Mouse (Mus musculus) common myeloid progenitor, adult 5-6 weeks (primary cell): ENCODE measurements at regions not wholly inside any gene's neighbourhood (a gene's known extent, or its start where the extent isn't known, plus 50 kb on each side); places are given as distances from the start of the nearest gene placed in this dataset.
"Not testable (repeated sequence)": the region's sequence is repeated elsewhere in the genome, so short reads cannot be mapped to it uniquely, and the experiment has no call there.

Experiments used
- ATAC-seq: replicated peaks from 2 replicates; pipeline ENCODE4 v1.8.0; 2016; ENCODE audit warnings: low read depth, mild to moderate bottlenecking, moderate TSS enrichment, inconsistent platforms; ENCODE audit not compliant: poor library complexity, severe bottlenecking

DNA sequence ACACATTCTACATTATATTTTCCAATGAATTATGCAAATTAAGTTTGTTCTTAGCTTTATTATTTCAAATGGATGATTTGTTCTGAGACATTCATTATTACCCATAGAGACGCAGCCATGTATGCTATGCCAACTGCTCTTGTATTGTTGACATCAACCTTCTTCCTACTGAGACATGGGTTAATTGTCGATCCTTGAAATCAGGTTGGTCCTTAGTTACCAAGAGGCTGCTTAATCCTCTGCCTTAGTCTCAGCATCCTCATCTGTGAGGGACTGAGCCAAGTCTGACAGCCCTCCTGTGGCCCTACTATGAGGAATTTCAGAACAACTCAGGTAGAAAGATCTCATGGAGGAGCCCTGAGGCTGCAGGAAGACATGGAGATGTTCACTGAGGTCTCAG lies 345.2 kb upstream of the Klf6 start:
- no peak for ATAC-seq

DNA sequence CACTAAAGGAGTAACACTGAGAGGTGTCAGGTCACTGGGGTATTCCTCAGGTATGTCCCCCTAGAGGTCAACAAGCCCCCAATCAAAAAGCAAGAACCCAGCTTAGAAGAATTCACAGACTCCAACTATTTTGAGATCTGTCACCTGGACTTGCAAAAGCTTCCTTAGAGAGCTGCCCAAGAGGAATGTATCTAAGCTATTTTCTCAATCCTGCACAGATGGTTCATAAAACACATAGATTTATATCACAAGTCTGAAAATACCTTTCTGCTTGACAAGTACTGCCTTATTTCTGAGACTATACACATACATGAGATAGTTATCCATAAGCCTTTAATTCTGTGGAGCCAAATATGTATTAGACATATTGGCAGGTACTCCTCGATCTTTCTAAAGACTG lies 342.1 kb upstream of the Klf6 start:
- no peak for ATAC-seq

DNA sequence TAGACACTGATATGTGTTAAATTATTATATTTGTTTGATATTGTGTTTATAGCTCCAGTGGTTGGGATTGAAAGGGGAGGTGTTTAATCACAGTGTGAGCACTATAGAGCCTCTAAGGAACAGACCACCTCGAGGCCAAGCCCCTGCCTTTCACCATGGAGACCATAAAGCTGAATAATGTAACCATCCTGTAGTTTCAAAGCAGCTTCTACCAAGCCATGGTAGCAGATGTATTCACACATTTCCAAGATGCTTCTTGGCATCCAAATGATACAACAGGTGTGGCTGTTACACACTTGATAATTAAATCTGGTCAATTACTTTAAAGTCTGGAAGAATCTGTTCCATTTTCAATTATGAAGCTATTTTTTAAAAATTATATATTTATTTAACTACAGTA lies 341.7 kb upstream of the Klf6 start:
- ATAC-seq: no peak

DNA sequence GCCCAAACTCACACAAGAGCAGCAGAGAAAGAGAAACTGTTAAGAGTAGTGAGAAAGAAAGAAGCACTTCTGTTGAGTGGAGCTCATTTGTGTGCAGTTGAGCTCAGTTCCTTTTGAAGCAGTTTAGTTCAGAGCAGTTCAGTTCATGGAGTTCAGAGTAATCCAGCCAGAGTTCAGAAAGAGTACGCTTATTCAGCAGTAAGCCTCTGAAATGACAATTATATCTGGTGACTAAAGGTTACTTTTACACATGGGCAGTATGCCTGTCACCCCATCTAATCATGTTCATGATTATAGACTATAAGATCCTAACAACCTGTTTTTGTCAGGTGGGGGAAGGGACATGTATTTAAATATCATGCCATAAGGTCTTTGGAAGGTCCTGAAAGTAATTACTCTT lies 333.9 kb upstream of the Klf6 start:
- ATAC-seq: no peak

DNA sequence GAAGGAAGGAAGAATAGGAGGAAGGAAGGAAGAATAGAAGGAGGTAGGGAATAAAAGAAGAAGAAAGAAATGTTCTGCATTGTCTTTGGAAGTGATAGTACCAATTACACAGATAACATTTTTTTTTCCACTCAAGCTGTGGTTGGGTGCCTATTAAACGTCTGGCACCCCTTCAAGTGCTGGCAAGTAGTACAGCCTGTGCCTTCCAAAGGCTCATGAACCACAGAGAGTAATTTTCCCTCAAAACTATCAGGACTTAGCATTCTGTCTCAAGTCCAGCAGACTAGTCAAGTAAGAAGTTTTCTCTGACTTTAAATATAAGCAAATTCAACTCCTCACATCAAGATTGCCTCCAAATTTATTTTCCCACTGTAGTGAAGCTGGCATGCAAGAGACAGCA lies 321.0 kb upstream of the Klf6 start:
- no peak for ATAC-seq

DNA sequence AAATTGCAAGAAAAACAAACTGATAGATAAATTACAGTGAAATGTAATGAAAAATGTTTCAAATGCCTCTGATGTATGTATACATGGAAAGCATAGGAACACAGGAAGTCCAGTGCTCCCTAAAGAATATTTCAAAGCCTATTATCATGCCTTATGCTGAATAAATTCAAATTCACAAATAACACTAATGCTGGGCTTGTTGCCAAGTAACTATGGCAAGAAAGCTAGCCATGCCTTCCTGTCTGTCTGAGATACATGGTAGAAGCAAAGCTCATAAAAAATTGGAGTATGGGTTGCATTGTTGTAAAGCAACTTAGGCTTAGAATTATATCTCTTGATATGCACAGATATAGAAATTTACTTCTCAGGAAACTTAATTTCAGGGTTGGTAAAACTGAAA lies 315.8 kb upstream of the Klf6 start:
- ATAC-seq: no peak

DNA sequence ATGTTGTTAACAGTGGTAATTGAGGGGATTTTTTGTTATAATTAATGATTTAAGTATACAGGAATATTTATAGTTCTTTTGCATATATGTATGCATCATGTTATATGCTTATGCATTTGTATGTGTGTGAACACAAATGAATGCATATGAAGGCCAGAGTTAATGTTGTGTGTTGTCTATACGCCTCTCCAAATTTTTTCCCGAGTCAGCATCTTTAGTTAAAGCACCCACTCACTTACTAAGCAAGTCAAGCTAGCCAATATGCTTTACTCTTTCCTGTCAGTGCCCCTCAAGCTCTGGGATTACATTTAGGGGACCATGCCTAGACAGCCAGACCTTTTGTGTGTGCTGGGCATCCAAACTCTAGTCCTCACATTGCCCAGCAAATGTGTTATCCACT lies 315.3 kb upstream of the Klf6 start:
- ATAC-seq: no peak

DNA sequence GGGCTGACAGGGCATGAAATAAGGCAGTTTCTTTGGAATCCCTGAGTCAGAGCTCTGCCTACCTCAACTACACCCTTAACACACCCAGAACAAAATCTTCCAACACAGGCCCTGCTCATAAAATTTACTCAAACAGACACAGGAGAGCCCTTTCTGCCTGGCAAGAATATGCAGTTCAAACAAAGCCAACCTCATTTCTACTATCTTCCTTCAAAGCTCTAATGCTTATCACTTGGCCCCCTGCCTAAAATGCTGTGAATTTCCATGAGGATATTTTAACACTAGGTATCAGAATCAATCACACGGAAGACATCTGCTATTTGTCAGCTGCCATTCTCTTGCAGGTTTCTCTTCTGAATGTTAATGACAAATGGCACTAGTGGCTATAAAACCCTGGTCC lies 314.3 kb upstream of the Klf6 start:
- ATAC-seq: no peak

DNA sequence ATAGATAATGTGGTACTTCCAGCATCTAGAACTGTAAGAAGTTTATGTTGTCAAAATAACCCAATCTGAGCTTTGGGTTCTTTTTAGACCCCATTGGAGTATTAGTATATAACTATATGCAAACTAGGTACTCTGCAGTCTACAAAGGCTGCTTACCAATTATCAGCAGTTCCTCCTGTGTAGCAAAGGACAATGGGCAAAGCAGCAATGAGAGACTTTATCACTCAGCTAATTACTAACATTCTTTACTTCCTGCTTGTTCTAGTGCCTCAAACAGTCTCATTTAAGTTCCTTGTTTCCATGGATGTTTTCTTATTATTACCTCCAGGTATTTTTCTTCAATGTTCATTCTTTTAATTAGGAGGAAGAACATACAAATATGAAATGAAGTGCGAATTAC lies 312.5 kb upstream of the Klf6 start:
- no peak for ATAC-seq

DNA sequence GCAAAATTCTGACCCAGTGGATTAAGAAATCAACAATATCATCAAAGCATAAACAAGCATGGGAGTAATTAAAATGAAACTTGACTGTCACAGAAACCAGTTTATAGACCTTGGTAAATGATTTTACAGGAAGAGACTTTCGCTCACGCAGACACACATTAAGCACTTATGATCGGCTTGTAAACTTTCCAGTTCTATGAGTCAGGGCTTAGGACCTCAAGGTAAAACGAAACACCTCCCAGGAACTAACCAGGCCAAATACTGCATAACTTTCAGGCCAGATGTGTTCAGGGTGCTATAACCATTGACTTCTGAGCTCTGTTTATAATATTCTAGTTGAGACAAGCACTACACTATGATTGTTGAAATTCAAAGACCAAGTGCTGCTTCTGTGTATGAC lies 312.1 kb upstream of the Klf6 start:
- ATAC-seq: no peak

DNA sequence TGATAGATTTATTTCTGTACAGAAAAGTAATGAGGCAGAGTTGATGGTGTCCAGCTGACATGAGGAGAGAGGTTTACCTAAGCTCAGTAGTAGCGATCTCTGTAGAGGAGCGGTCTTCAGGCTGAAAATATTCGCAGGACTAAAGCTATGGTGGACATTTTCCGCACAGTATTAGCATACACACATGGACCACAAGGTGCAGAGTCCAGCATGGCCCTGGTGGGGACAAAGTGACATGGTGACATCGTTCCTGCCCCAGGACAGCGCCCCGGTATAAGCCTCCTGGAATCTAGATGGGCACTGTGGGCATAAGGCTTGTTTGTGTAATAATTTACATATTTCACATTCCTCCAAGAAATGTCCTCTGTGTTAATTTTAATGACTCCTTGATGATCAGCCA lies 311.5 kb upstream of the Klf6 start:
- ATAC-seq: no peak

DNA sequence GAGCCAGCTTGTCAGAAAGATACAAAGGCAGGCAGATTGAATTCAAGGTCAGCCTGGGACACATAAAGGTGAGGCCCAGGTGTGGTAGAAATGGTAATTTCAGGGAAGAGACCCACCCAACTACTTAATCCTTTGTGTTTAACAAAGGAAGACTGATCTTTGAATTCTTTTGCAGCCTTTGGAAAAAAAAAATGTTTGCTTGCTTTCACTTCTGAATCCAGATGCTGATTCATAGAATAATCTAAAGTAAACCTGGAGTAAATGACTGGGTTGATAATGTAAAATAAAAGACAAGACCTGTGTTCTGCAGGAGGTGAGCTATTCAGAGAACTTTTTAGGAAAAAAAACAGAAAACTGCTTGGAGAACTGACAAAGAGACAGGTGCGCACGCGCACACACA lies 310.9 kb upstream of the Klf6 start:
- ATAC-seq: no peak

DNA sequence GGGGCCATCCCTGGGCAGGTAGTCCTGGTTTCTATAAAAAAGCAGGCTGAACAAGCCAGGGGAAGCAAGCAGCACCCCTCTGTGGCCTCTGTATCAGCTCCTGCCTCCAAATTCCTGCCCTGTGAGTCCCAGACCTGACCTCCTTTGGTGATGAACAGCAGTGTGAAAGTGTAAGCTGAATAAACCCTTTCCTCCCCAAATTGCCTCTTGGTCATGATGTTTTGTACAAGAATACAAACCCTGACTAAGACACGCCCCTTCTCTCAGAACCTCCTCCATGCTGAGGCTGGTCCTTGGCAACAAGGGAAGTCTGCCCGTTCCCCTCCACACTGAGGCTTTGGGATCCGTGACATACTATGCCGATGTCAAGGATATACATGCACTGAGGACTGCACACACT lies 310.2 kb upstream of the Klf6 start:
- no peak for ATAC-seq

DNA sequence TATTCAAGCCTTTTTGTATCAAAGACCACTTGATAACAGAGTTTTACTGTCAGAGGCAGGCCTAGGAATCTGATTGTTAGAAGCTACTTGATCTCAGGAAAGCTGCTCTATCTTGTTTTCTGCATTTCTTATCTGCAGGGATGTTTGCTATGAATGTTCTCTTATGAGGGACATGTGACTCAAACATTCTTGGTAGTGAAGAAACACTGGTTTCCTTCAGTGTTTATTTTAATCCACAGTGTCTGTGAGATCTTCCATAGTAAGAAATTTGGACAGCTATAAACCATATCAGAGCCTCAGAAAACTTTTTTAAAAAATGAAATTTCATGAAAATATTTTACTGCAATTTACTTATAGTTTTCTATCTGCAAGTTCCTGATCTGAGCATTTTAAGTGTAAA lies 307.8 kb upstream of the Klf6 start:
- no peak for ATAC-seq

DNA sequence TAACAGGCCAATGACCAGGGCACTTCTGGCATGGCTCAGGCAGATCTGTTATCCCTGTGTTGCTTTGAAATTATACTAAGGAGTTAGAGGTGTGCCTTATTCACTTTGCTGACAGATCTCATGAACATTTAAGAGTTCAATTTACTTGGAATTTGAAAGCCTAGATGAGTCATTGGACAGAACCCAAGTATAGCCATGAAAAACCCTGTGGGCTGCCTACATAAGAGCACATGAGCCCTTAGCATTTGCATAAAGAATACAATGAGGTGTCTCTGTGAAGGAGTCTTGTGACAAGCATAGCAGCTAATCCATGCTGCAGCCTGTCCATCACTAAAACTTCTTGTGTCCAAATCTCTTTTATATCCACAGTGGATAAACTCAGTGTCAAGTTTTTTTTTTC lies 303.2 kb upstream of the Klf6 start:
- no peak for ATAC-seq

DNA sequence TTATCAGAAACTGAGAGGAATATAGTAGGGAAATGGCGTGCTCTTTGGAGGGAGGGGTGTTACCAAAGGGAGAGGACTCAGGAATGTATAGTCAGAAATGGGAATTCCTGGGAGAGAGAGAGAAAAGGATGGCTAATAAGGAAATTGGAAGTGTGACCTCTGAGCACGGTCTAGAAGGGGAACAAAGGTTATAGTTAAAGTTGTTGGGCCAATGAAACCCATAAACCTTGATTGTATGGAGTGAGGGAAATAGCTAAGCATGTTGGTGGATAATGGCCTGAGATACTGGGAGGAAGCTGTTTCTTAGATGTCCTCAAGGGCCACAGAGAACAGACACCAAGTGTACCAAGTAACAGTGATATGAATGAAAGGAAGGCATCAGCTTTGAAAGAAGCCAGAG lies 294.8 kb upstream of the Klf6 start:
- ATAC-seq: no peak

DNA sequence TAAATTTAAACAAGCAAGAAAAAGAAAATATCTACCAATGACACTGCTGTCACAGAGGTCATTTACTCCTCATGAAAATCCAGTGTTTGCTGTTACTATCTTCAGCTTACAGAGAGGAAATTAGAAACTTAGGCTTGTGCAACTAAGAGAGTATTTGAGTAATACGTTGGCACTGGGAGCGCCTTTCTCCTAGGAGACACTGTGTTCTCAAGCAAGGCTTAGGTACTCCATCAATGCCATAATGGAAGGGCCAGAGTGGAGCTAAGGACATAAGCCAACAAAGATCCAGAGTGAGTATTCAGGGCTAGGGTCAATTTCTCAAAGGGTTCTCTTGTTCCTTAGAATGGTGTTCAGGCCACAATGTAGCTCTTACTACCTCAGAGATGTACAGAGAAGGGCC lies 294.4 kb upstream of the Klf6 start:
- ATAC-seq: no peak

DNA sequence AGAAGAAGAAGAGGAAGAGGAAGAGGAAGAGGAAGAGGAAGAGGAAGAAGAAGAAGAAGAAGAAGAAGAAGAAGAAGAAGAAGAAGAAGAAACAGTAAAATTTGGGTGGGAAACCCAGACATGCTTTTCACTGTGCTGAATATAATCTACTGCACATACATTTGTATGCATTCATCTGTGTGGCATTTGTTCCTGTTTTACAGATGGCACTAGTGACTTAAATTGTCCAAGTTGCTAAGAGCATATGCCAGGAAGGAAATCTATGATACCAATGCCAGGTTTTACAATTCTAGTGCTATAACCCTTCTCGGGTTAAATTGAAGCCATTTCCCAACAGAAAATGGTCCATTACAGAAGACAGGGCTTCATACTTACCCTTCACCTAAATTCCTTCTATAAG lies 291.7 kb upstream of the Klf6 start:
- no peak for ATAC-seq

DNA sequence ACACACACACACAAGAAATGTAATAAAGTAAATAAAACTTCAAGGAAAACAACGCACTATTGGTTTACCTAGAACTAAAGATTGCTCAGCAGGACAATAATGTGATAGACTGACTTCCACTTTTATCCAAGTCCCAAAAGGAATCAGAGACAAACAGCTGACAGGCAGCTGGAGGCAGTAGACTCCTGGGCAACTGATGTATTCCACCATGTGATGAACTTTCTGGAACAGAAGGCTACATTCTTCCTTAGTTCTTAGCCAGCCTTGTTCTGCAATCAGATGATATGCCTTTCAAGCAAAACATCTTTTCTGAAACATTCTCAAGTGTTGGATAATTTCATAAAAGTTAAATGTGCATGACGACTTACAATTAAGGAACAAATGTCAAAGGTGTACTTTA lies 290.9 kb upstream of the Klf6 start:
- no peak for ATAC-seq

DNA sequence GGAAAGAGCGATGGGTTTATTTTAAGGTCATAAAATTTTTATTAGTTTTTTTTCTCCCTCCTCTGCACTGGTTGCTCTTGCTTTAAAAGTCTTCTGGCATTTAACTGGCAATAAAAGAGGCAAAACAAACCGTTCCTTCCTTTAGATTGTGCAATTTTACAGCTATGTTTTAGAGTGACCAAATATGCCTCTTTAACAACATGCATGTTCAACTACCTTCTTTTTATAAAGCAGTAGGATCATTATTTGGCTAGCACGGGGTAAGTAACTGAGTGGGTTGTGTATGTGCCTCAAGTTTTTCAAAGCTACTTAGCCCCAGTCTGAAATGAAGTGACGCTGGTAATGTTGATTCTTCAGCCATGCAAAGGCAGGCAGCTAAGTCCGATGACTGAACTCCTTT lies 284.7 kb upstream of the Klf6 start:
- no peak for ATAC-seq

DNA sequence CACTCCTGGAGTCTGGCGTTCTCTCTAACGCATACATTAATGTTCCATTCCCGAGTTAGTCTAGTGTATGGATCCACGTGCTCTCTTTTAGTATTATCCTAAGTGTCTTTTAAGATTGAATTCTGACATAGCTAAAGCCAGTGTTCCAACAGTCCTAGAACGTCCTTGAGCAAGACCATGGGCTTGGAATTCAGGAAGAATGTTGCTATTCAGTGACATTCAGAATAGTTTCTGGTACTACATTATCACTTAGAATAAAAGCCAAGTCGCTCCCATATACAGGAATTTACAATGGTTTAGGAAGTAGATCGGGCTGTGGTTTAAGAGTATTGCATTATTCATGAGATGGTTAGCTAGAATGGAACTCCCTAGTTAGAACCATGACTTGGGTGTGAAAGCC lies 277.6 kb upstream of the Klf6 start:
- not testable (repeated sequence) for ATAC-seq

DNA sequence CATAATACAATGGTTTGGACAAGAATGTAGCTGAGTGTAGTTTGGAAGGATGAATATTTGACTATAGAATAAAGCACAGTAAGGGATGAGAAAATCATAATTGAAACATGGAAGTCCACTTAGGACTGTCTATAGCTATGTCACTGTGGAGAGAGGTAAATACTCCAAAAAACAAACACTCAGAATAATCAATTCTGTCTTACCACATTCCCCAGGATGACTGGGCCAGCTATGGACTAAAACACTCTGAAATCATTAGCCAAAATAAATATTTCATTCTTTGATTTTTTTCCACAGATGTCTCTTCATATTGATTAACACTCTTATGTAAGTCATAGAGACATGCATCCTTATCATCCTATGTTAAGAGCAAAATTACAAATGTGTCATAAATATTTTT lies 274.1 kb upstream of the Klf6 start:
- no peak for ATAC-seq

DNA sequence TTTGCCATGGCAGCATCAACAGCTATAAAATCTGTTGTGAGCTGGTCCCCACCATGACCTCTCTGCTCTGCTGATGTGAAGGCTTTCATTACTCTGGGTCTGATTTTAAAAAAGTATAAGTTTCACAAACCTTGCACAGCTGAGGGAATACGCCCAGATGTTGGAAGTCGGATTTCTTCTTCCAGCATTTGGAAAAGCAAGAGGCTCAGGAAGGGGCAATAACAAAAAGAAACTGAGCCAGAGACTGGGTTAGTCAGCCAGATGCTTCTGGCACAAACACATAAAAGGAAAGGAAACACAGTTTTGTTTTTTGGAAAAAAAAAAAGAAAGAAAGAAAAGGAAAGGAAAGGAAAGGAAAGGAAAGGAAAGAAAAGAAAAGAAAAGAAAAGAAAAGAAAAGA lies 270.0 kb upstream of the Klf6 start:
- no peak for ATAC-seq
